Mouse (Mus musculus): Measurements from ENCODE around the gene Gstp1. TPM values are rescaled to one million over a fixed set of nuclear protein-coding genes. Genes with fewer than 3 reads are reported as not detected.

Gstp1 gene
- polyA plus RNA-seq (2017; shearing (Covaris generic)) = 100 to 1,000 TPM; 602 to 648 TPM

DNA sequence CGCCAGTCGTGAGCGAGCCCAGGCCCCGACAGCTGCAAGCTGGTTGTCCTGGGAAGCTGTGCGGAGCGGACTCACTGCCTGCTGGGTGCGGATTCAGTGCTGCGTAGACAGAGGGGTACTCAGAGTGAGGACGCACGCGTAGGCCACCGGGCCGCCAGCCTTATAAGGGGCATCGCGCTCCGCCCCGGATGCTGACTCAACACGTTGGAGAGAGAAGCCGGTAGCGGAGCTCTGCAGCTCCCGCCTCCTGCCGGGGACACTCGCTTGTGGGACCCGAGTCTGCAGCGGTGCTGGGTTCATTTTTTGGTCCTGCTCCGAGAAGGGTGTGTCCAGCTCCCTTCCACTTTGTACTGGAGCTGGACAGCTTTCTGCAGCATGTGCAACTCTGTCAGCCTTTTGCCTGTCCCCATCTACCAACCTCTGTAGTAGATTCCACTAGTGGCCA, at the start of gene Gstp1:
Gene Gstp1 (minus strand): TSS at position 198 of the 445 bp plus-strand sequence.

DNA sequence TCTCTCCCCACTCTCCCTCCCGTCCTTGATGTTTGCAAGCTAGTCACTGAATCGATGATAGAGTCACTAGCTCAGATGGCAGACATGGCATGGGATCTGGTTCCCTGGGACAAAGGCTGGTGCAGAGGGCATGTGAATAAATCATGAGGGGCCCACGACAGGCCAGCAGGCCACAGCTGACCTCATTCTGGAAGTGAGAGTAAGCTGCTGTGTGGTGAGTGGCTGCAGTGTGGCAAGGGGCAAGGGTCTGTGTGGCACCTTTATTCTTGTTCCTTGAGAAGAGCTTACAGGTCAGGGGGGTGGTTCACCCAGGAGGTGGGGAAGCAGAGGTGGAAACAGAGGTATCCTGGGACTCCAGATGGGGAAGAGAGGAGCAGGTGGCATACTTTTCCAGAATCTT, 43.6 kb upstream of the Gstp1 start, which contains the start of gene Cabp2:
Gene Cabp2 (plus strand): TSS at position 185 of the 400 bp plus-strand sequence.

DNA sequence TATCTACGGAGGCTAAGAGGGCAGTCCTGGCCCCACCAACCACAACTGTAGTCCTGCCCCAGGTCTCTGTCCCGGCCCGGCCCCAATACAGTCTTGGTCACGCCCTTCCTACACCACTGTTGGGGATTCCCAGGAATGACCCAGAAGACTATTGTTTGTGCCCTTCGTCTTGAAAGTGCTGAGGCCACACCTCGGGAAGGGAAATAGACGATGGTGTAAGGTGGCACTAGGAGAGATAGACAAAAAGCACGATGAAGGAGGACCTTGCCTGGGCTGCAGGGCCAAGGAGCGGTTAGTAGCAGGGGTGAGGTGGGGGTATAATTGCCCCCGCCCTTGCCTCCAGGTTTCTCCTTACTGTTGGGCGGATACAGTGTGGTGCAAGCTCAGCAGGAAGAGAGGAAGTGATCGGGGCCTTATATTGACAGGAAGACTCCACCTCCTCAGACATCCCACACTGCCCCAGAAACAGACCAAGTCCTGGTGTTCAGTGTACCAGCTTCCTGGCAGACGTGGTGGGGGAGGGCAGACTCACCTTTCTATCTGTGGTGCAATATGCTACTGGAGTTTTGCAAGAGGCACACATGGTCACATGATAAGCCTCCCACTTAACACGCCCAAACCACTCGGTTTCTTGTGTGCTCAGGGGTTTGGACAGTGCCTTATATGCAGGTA, 21.4 kb upstream of the Gstp1 start, which contains the start of gene Gstp3:
Gene Gstp3 (minus strand): TSS at position 501 of the 672 bp plus-strand sequence.

DNA sequence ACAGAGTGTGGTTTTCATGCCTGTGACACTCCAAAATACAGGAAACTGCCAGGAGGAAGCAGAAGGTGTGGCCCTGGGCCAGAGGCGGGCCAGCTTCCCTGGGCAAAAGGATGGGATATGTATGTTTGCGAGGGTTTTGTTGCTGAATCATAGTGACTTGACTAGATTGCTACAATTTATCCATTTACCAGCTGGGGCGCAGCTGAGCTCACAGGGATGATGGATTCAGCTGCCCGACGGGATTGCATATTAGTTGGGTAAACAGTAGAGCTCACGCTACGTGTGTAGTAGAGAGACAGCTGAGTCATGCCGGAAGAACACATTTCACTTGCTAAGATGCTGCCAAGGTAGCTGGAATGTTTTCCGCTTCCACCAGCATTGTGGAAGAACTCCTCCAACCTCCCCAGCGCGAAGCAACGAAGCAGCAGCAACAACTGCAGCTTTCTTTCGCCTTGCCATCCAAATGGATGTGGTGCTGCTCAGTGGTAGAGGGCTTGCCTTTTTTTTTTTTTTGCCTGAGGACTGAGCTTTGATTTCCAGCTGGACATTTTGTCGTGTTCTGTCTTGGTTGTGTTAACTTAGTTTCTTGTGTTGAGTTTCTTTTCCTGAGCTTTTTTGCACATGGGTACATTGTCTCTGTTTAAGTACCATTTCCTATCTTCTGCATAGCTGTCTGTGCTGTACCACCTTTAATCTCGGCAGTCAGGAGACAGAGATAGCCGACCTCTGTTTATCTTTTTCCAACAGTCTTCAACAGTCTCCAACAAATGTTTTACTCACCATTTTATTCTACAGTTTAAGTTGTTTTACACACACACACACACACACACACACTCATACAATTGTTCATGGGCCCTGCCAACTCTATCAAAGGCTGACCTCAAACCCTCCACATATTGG, 8.4 kb upstream of the Gstp1 start, which contains the start of gene Gstp2:
Gene Gstp2 (minus strand): TSS at position 58 of the 900 bp plus-strand sequence.

DNA sequence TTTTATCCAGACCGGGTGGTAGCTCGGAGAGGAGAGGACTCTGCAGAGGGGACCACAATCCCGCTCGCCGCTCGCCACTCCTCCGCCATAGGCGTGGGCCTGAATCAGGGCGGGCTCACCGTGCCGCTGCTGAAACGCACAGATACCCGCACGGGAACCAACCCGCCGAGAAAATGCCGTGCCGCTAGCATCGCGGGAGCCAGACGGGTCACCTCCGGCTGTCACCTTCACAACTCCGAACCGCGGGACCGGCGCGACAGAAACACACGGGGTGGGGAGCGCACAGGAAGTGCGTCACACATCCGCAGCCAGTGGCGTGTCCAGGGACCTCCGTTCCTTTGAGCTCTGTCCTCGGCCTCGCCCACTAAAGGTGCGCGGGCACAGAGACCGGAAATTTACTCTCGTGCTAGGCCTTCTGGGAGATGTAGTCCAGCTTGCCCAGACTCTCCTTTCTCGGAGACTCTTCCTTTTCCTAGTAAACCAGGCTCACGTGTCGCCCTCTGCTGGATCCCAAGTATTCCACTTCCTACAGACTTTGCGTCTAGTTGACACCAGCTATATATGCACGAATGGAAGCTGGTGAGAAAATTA, 25.3 kb downstream of the Gstp1 start, which contains the start of gene Ndufv1:
Gene Ndufv1 (minus strand): TSS at position 375 of the 591 bp plus-strand sequence.

DNA sequence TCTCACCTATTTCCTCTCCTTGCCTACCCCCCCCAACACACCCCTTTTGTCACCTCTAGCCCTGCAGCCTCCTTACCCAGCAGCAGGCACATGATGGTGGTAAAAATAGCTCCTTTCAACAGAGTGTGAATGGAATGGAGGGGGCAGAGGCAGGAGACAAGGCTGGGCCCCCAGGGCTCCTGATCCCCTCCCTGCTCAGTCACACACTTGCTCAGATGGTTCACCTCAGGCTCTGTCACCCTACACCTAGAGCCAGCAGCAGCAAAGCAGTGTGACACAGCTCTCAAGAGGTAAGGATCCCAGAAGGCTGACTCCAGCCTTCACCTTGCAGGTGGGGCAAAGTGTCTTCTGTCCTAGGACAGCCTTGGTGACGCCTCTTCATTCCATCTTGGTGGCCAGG, 34.7 kb downstream of the Gstp1 start, which contains the start of gene Doc2g:
Gene Doc2g (plus strand): TSS at position 202 of the 400 bp plus-strand sequence.

DNA sequence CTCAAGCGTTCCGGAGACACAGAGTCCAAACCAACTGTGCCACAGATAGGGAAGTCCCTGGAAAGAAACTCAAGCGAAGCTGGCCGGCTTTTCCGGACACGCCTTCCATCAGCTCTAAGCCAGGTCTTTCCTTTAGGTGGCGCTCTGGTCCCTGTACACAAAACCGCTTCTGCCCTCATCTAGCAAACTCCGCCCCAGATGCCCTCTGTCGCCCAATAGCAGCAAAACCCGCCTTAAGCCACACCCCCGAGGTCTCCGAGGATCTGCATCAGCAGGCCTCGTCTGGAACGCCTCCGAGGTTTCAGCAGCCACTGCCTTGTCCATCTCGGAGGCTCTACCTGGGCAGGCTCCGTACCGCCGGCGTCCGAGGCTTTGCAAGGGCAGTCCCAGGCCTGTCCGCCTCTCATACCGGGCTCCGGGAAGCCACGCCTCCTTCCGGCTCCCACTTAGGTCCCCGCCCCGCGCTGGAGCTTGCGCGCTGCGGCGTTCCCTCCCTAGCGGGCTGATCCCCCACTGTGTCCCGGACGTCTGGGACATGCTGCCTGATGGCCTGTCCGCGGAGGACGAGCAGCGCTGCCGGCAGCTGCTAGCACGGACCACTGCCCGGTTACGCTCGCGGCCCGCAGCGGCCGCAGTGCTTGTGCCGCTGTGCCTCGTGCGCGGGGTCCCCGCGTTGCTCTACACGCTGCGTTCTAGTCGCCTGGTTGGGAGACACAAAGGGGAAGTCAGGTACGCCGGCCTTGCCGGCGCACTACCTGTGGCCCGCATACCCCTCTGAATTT, 37.5 kb downstream of the Gstp1 start, which contains the start of the genes Nudt8 and Gm49405:
Gene Nudt8 (plus strand): TSS at position 462 of the 782 bp plus-strand sequence.
Gene Gm49405 (plus strand): TSS at position 508 of the 782 bp plus-strand sequence.

DNA sequence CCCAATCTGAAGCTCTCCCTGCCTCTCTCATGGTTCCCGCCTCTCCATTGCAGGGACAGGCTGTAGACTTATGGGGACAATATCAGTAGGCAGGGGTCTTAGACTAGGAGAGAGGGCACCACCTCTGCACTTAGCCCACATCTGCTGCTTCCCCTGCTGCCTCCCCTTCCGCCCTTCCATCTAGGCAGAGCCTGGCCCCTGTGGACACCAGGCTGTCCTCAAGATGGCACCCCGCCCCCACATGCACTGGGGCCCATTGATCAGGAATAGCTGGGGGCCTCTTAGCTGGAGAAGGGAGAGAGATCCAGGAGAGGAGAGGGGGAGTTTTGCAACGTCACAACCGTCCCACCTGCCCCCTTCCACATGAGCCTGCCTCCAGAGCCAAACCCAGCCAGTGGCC, 45.4 kb downstream of the Gstp1 start, which contains the start of gene Tbx10:
Gene Tbx10 (plus strand): TSS at position 337 of the 400 bp plus-strand sequence.

DNA sequence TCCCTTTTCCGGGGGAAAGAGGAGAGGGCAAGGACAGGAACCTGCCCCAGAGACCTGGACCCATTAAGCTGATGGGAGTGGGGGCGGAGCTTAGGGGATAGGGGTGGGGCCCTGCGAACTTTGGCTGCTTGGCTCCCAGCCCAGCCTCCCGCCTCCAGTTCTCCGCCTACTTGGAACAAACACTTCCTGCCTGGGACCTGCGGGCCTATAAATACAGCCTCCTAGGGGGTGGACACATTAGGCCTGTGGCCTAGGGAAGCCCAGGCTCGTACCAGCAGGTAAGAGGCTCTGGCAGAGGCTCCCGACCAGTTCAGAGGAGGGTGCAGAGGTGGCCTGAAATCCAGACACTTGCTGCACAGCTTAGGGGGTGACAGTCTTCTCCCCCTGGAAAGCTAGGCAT, 51.5 kb downstream of the Gstp1 start, which contains the start of gene Acy3:
Gene Acy3 (plus strand): TSS at position 237 of the 400 bp plus-strand sequence.

Other genes with a start within 250 kb of the Gstp1 start
- 10 to 100 TPM in 1 of 2 experiments, 1 to 10 TPM in 1; 7.6 to 13.0 TPM for gene Chka, start 186.2 kb downstream of the Gstp1 start, polyA plus RNA-seq (2017; shearing (Covaris generic))
- 10 to 100 TPM; 58.6 to 70.8 TPM for gene Tcirg1, start 130.9 kb downstream of the Gstp1 start, polyA plus RNA-seq (2017; shearing (Covaris generic))
- gene Ndufs8, start 125.2 kb downstream of the Gstp1 start, polyA plus RNA-seq (2017; shearing (Covaris generic)) = 100 to 1,000 TPM; 218 to 241 TPM
- 1 to 10 TPM in 1 of 2 experiments, under 1 TPM in 1; 0.63 to 1.3 TPM for gene Aldh3b1, start 108.2 kb downstream of the Gstp1 start, polyA plus RNA-seq (2017; shearing (Covaris generic))
- gene Unc93b1, start 102.8 kb downstream of the Gstp1 start, polyA plus RNA-seq (2017; shearing (Covaris generic)) = 10 to 100 TPM; 24.4 to 40.8 TPM
- under 1 TPM in 1 of 2 experiments, not detected in 1; 0.20 TPM for gene Aldh3b3, start 79.3 kb downstream of the Gstp1 start, polyA plus RNA-seq (2017; shearing (Covaris generic))
- not detected for gene Aldh3b2, start 65.7 kb downstream of the Gstp1 start, polyA plus RNA-seq (2017; shearing (Covaris generic))
- under 1 TPM in 1 of 2 experiments, not detected in 1; 0.66 TPM for gene Acy3, start 51.4 kb downstream of the Gstp1 start, polyA plus RNA-seq (2017; shearing (Covaris generic))
- gene Tbx10, start 45.2 kb downstream of the Gstp1 start, polyA plus RNA-seq (2017; shearing (Covaris generic)) = under 1 TPM in 1 of 2 experiments, not detected in 1; 0.12 TPM
- gene Nudt8, start 37.4 kb downstream of the Gstp1 start, polyA plus RNA-seq (2017; shearing (Covaris generic)) = 10 to 100 TPM; 11.5 to 24.3 TPM
- gene Gm49405, start 37.4 kb downstream of the Gstp1 start, polyA plus RNA-seq (2017; shearing (Covaris generic)) = 1 to 10 TPM in 1 of 2 experiments, under 1 TPM in 1; 0.42 to 2.4 TPM
- gene Doc2g, start 34.7 kb downstream of the Gstp1 start, polyA plus RNA-seq (2017; shearing (Covaris generic)) = 1 to 10 TPM in 1 of 2 experiments, under 1 TPM in 1; 0.52 to 4.1 TPM
- gene Ndufv1, start 25.2 kb downstream of the Gstp1 start, polyA plus RNA-seq (2017; shearing (Covaris generic)) = 100 to 1,000 TPM; 134 to 170 TPM
- gene Gstp2, start 8.0 kb upstream of the Gstp1 start, polyA plus RNA-seq (2017; shearing (Covaris generic)) = 10 to 100 TPM in 1 of 2 experiments, 1 to 10 TPM in 1; 2.0 to 12.8 TPM
- 100 to 1,000 TPM; 132 to 137 TPM for gene Gstp3, start 21.6 kb upstream of the Gstp1 start, polyA plus RNA-seq (2017; shearing (Covaris generic))
- not detected for gene Cabp2, start 43.6 kb upstream of the Gstp1 start, polyA plus RNA-seq (2017; shearing (Covaris generic))
- 100 to 1,000 TPM; 721 to 747 TPM for gene Cdk2ap2, start 59.2 kb upstream of the Gstp1 start, polyA plus RNA-seq (2017; shearing (Covaris generic))
- gene Pitpnm1, start 62.0 kb upstream of the Gstp1 start, polyA plus RNA-seq (2017; shearing (Covaris generic)) = 100 to 1,000 TPM; 256 to 279 TPM
- 100 to 1,000 TPM; 195 to 206 TPM for gene Aip, start 87.9 kb upstream of the Gstp1 start, polyA plus RNA-seq (2017; shearing (Covaris generic))
- not detected for gene Gpr152, start 101.8 kb upstream of the Gstp1 start, polyA plus RNA-seq (2017; shearing (Covaris generic))
- under 1 TPM; 0.16 to 0.52 TPM for gene Cabp4, start 106.0 kb upstream of the Gstp1 start, polyA plus RNA-seq (2017; shearing (Covaris generic))
- 100 to 1,000 TPM; 293 to 521 TPM for gene Coro1b, start 110.6 kb upstream of the Gstp1 start, polyA plus RNA-seq (2017; shearing (Covaris generic))
- gene Ptprcap, start 115.6 kb upstream of the Gstp1 start, polyA plus RNA-seq (2017; shearing (Covaris generic)) = 1,000 to 10,000 TPM; 1,707 to 1,870 TPM
- 10 to 100 TPM; 43.4 to 45.2 TPM for gene Rps6kb2, start 125.4 kb upstream of the Gstp1 start, polyA plus RNA-seq (2017; shearing (Covaris generic))
- gene Carns1, start 137.5 kb upstream of the Gstp1 start, polyA plus RNA-seq (2017; shearing (Covaris generic)) = 10 to 100 TPM; 11.8 to 20.0 TPM
- gene Tbc1d10c, start 153.3 kb upstream of the Gstp1 start, polyA plus RNA-seq (2017; shearing (Covaris generic)) = 100 to 1,000 TPM; 624 to 764 TPM
- gene Ppp1ca, start 154.1 kb upstream of the Gstp1 start, polyA plus RNA-seq (2017; shearing (Covaris generic)) = 1,000 to 10,000 TPM; 1,254 to 1,335 TPM
- gene Rad9a, start 163.7 kb upstream of the Gstp1 start, polyA plus RNA-seq (2017; shearing (Covaris generic)) = 10 to 100 TPM; 43.8 to 69.5 TPM
- 10 to 100 TPM; 20.4 to 31.3 TPM for gene Clcf1, start 176.3 kb upstream of the Gstp1 start, polyA plus RNA-seq (2017; shearing (Covaris generic))
- not detected for gene AC109138.7, start 176.4 kb upstream of the Gstp1 start, polyA plus RNA-seq (2017; shearing (Covaris generic))
- gene Pold4, start 193.9 kb upstream of the Gstp1 start, polyA plus RNA-seq (2017; shearing (Covaris generic)) = 100 to 1,000 TPM; 124 to 142 TPM
- gene Ssh3, start 231.2 kb upstream of the Gstp1 start, polyA plus RNA-seq (2017; shearing (Covaris generic)) = 1 to 10 TPM in 1 of 2 experiments, under 1 TPM in 1; 0.61 to 1.4 TPM
- gene Ankrd13d, start 245.2 kb upstream of the Gstp1 start, polyA plus RNA-seq (2017; shearing (Covaris generic)) = 1 to 10 TPM; 3.2 to 8.3 TPM

All from activated CD4-positive, CD25-positive, alpha-beta regulatory T cell (primary cell).